Mouse (Mus musculus) thymus, postnatal 14 days (tissue): ENCODE data around the gene Tas2r143.

ENCODE experiments used
- DNase-seq: peaks from one replicate; pipeline ENCODE4 v3.0.0; 2021

The Tas2r143 gene

DNA sequence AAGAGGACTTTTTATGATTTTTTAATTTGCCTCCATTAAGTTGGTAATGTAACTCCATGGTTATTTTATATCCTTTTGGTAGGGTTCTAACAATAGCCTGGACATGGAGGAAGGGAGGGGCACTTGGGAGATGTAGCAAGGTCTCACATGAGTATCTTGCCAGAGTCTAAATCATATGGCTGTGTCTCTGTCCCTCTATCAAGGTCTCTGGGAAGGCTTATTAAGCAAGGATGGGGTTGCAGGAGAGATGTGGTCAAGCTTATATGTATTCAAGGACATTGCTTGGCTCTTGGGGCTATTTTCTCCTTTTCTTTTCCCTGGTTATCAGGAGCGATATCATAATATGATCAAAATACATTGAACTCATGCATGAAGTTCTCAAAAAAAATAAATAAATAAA is 1.0 kb upstream of the Tas2r143 start:
- no peak for DNase-seq

DNA sequence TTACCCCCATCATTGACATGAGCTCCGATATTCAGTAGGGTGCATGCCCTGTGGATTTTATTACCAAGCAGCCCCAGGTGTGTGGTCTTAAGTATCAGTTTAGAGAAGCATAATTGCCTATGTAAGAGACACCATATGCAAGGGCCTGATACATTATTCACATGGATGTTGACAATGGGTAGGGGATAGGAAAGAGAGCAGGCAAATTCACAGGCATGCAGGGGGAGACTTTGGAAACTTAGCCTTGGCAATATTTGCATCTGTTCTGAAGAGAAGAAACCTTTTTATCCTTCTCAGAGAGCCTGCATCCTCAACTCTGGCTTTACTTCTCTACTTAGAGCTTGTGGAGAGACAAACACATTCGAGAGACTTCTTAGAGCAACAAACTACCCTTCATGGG is 5.1 kb downstream of the Tas2r143 start, which contains the start of gene Tas2r135:
Tas2r135 (plus strand) TSS at position 301 of the 400 bp plus-strand sequence.
- no peak for DNase-seq

DNA sequence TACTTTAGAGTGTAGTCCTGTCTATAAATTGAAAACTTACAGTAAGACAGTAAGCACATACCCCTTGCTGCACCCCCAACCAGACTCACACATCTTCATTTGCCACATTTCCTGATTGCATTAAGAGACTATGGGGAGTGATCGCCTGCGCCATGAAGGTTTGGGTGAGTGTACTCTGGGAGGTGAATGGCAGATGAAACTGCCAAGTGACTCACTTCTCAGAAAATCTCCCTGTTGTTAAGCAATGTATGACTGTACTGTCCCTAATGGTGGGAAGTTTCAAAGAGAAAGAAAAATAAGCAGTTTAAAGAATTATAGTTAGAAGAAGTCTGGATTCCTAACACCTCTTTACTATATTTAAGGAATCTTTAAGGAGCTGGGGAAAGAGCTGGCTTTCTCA is 19.4 kb downstream of the Tas2r143 start:
- no peak for DNase-seq

DNA sequence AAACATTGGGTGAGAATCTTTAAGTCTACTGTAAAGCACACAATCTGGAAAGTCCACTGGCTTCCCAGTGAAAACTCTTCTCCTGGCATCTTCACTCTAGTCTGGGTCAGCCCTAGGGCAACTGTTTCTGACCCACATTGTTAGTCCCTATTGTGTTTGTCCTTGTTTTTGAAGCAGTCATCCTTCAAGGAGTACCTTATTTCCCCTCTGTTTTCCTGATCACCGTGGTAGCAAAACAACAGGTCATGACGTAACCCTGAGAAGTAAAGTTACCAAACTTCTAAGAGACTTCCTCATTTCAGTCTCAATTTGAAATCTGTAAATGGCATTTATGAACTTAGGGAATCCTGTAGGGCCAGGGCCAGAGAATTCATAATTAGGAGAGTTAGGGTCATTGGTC is 21.4 kb downstream of the Tas2r143 start:
- no peak for DNase-seq

DNA sequence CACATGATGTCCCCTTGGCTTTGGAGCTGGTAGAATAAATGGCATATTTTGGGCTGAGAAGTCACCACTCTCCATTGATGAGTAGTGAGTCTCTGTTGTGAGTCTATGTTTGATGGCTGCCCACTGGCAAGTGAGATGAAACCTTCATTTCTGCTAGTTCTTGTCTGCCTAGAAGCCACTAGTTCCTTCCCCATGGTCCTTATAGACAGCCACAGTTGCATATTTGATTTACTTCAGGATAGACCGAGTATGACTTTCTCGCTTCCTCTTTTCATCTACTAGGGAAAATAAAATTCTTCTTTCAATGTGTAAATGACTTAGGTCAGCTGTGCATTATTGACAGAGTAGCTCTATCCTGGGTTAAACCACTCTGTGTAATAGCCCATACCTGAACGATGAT is 24.4 kb downstream of the Tas2r143 start:
- no peak for DNase-seq

DNA sequence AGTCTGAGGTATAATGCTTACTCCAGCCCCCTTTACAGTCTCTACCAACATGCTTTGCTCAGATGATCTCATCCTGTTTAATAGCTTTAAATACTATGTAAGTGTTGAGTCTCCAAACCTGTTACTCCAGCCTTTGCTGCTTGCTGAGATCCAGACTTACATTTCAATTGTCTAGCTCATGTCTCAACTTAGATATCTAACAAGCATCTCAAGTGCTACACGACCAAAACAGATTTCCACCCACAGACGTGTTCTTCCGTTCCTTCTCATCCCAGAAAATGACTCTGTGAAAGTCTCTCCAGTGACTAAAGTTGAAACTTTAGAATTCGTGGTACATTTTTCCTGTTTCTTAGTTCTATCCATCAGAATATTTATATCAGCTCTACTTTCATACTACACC is 26.3 kb downstream of the Tas2r143 start:
- DNase-seq: no peak

DNA sequence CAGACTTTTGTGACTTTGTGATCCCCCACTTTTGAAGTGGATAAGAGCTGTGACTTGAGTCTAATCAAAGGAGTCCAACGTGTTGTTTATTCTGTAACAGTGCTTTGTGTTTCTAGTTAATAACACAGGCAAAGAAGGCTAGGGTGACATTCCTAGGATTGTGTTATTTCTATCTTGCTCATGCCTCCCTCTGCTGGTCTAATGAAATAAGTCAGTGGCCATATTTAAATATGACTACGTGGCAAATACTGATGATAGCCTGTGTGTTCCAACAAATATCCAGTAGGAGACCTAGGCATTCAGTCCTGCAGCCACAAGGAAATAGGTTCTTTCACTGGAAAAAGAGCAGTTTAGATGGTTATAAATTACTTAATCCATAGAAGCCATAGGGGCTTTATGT is 33.5 kb downstream of the Tas2r143 start:
- no peak for DNase-seq

DNA sequence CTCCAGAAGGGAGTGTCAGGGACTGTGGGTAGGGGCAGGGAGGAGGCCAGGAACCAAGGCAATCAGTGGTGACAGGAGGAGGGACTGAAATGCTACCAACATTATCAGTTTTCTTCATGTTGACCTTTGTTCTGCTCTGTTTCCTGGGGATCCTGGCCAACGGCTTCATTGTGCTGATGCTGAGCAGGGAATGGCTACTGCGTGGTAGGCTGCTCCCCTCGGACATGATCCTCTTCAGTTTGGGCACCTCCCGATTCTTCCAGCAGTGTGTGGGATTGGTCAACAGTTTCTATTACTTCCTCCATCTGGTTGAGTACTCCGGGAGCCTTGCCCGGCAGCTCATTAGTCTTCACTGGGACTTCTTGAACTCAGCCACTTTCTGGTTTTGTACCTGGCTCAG is 34.4 kb downstream of the Tas2r143 start, which contains the start of gene Tas2r126:
Tas2r126 (plus strand) TSS at position 90 of the 400 bp plus-strand sequence.
- no peak for DNase-seq

DNA sequence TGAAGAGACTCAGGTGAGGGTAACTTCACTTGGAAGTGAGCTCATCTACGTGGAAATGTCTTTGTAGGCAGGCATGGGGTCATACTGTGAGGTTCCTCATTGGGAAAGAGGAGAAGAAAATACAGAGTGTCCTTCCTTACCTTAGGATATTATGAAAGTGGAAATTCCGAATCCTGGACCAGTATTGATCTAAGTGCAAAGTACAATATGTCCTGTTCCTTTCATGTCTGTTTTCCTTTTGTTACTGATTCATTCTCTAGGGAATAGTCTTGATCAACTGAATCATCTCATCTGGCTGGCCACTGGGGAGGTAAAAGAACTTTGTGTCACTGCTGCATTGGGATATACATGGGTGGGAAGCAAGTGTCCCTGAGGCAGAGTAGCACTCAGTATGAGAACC is 35.5 kb downstream of the Tas2r143 start:
- no peak for DNase-seq

DNA sequence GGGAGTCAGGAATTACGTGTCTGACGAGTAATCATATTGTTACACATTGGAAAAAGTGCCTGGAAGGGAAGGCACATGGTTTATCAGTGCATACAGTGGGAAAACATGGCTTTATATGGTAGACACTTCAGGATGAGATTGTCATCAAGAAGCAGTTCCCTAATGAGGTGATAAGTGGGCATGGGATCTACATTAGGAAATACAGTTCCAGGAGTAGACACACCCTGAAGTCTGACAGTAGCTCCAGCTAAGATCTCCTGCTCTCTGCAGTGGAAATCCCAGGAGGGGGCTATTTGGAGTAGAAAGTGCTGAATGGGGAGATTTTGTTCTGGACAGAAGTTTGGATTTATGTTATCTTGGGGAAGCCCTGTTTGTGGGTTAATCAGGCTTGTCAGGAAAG is 41.4 kb downstream of the Tas2r143 start:
- no peak for DNase-seq

DNA sequence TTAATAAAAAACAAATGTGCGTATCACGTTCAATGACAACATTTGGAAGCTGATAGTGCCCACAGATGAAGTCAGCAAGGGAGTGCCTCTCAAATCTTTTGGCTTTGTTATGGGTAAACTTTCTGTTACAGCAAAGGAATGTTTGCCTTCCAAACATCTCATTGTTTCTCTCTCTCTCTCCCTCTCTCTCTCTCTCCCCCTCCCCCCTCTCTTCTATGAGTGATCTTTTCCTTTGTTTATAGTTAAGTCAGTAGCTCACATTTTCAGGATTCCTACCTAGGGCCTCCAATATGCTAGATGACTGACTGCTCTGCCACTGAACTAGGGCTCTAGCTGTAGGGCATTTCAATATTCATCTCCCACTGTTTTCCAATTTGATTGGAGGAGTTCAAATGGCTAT is 44.5 kb downstream of the Tas2r143 start:
- no peak for DNase-seq

DNA sequence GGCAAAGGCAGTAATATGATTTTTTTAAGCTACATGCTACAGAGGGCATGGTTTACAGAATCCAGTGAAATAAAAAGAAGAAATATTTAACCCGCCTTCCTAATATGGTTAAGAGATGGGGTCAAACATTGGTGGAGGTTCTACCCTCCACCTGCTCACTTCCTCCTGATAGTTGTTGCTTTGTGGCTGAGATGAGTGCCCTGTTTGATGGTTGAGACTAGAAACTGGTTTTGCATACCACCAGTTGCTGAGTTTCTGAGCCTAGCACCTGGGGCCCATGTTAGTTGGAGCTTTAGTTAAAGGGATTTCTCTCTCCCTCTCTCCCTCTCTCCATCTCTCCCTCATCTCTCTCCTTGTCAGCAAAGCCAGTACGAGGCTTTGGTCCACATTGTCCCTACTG is 47.3 kb downstream of the Tas2r143 start:
- no peak for DNase-seq
